Mouse (Mus musculus) limb, embryonic 11.5 days (tissue): Measurements from ENCODE around the gene Tas1r1. TPM values are rescaled to one million over a fixed set of nuclear protein-coding genes. Genes with fewer than 3 reads are reported as not detected.

ENCODE experiments used
- ATAC-seq: fragments of 200-750 bp; cut with Nextera tagmentation; 2 replicates; pipeline ENCODE4 v1.8.0; 2017; ENCODE audit warnings: low read depth; ENCODE audit not compliant: insufficient number of reproducible peaks, low FRiP score, low TSS enrichment
- DNase-seq: peaks from one replicate; pipeline ENCODE4 v3.0.0-alpha.2; 2015; ENCODE audit warnings: low spot score
- H3K27ac ChIP-seq: fragments of 300-500 bp; sonication (generic); replicated peaks from 2 replicates; pipeline ENCODE4 v1.5.1; 2014; ENCODE audit warnings: low read depth, mild to moderate bottlenecking, low read length
- H3K27me3 ChIP-seq: fragments of 300-500 bp; sonication (generic); 2 replicates; pipeline ENCODE4 v1.6.1; 2014; ENCODE audit warnings: mild to moderate bottlenecking, low read length, mixed read lengths; ENCODE audit not compliant: control insufficient read depth, insufficient read depth
- H3K36me3 ChIP-seq: fragments of 300-500 bp; sonication (generic); 2 replicates; pipeline ENCODE4 v1.6.1; 2014; ENCODE audit warnings: mild to moderate bottlenecking, low read length, moderate library complexity, mixed read lengths; ENCODE audit not compliant: control insufficient read depth, insufficient read depth
- H3K4me1 ChIP-seq: fragments of 300-500 bp; sonication (generic); 2 replicates; pipeline ENCODE4 v1.6.1; 2014; ENCODE audit warnings: low read length, mixed read lengths; ENCODE audit not compliant: control insufficient read depth, insufficient read depth
- H3K4me2 ChIP-seq: fragments of 300-500 bp; sonication (generic); 2 replicates; pipeline ENCODE4 v1.6.1; 2014; ENCODE audit warnings: low read depth, mild to moderate bottlenecking, moderate library complexity; ENCODE audit not compliant: severe bottlenecking
- H3K4me3 ChIP-seq: fragments of 300-500 bp; sonication (generic); 2 replicates; pipeline ENCODE4 v1.5.1; 2014; ENCODE audit warnings: low read depth, low read length
- H3K9ac ChIP-seq: fragments of 300-500 bp; sonication (generic); 2 replicates; pipeline ENCODE4 v1.6.1; 2014; ENCODE audit warnings: mild to moderate bottlenecking, low read length
- H3K9me3 ChIP-seq: fragments of 300-500 bp; sonication (generic); 2 replicates; pipeline ENCODE4 v1.6.1; 2016; ENCODE audit warnings: low read length; ENCODE audit not compliant: control insufficient read depth
- WGBS: fragments of 180-500 bp; shearing (Covaris S2); extraction: QIAGEN DNeasy Blood & Tissue Kit; methylation state at CpG from one replicate; pipeline ENCODE4 v1.1.7; 2014; 5-methylcytosine and 5-hydroxymethylcytosine counted together
- polyA plus RNA-seq: library from polyadenylated mRNA; unstranded; fragments of >200 nt; fragmentation: Nextera tagmentation; extraction: Ambion mirVana; gene quantifications from 2 replicates; pipeline ENCODE4 v1.2.1, GENCODE M21; 2014

Gene Tas1r1
- polyA plus RNA-seq, 1 experiment from 2014 or later = 0.40 TPM

- DNase-seq (no peak), ATAC-seq (no peak)
- Histone ChIP-seq H3K27ac (no peak overlapping the region), H3K36me3 (no peaks in the 10 kb centered on the region), H3K9me3 (no peaks in the 10 kb centered on the region), H3K4me2 (no peak overlapping the region), H3K9ac (no peak overlapping the region), H3K27me3 (no peaks in the 10 kb centered on the region), H3K4me1 (0 out of 2 replicates have a peak, but pooled peaks cover 4% of the 10 kb centered on the region), H3K4me3 (no peak overlapping the region)
- 88% methylated on average over 3 of the region's 3 CpGs for WGBS
Measured at GRCm38 (mm10) chr4:152079261-152079660, 40.9 kb upstream of the Tas1r1 start.

- 0 out of 2 replicates have a peak, but pooled peaks cover 9% of the 10 kb centered on the region for H3K4me1 ChIP-seq
- no peak overlapping the region for H3K9ac ChIP-seq
- no peak overlapping the region for H3K27ac ChIP-seq
- no peak overlapping the region for H3K4me3 ChIP-seq
- H3K27me3 ChIP-seq = no peaks in the 10 kb centered on the region
- H3K4me2 ChIP-seq = no peak overlapping the region
- no peaks in the 10 kb centered on the region for H3K36me3 ChIP-seq
- DNase-seq (no peak), ATAC-seq (no peak)
- 90% methylated on average over 10 of the region's 10 CpGs for WGBS
- no peaks in the 10 kb centered on the region for H3K9me3 ChIP-seq
Measured at GRCm38 (mm10) chr4:152078105-152078530, 39.8 kb upstream of the Tas1r1 start.

- no peak for DNase-seq
- no peak overlapping the region for H3K4me2 ChIP-seq
- WGBS = 88% methylated on average over 9 of the region's 9 CpGs
- H3K9ac ChIP-seq = no peak overlapping the region
- no peaks in the 10 kb centered on the region for H3K27me3 ChIP-seq
- H3K27ac ChIP-seq = no peak overlapping the region
- no peak overlapping the region for H3K4me3 ChIP-seq
- H3K4me1 ChIP-seq = 0 out of 2 replicates have a peak, but pooled peaks cover 9% of the 10 kb centered on the region
- ATAC-seq = no peak
- no peaks in the 10 kb centered on the region for H3K36me3 ChIP-seq
- no peaks in the 10 kb centered on the region for H3K9me3 ChIP-seq
Measured at GRCm38 (mm10) chr4:152077191-152077590, 38.8 kb upstream of the Tas1r1 start.

- Histone ChIP-seq H3K27me3 (no peaks in the 10 kb centered on the region), H3K27ac (no peak overlapping the region), H3K36me3 (no peaks in the 10 kb centered on the region), H3K4me3 (no peak overlapping the region), H3K4me2 (no peak overlapping the region), H3K9ac (no peak overlapping the region), H3K9me3 (no peaks in the 10 kb centered on the region), H3K4me1 (0 out of 2 replicates have a peak, but pooled peaks cover 9% of the 10 kb centered on the region)
- DNase-seq (no peak), ATAC-seq (no peak)
- 85% methylated on average over 9 of the region's 9 CpGs for WGBS
Measured at GRCm38 (mm10) chr4:152074548-152074947, 36.2 kb upstream of the Tas1r1 start.

GRCm38 (mm10) chr4:152073715-152074114 lies 35.3 kb upstream of the Tas1r1 start:
- DNase-seq = no peak
- no peak overlapping the region for H3K4me3 ChIP-seq
- no peak overlapping the region for H3K4me2 ChIP-seq
- H3K36me3 ChIP-seq = no peaks in the 10 kb centered on the region
- H3K4me1 ChIP-seq = 0 out of 2 replicates have a peak, but pooled peaks cover 9% of the 10 kb centered on the region
- no peaks in the 10 kb centered on the region for H3K27me3 ChIP-seq
- H3K27ac ChIP-seq = no peak overlapping the region
- H3K9me3 ChIP-seq = no peaks in the 10 kb centered on the region
- WGBS = 70% methylated on average over 6 of the region's 6 CpGs
- H3K9ac ChIP-seq = no peak overlapping the region
- ATAC-seq = no peak

GRCm38 (mm10) chr4:152072655-152073054 lies 34.3 kb upstream of the Tas1r1 start:
- Histone ChIP-seq H3K9me3 (no peaks in the 10 kb centered on the region), H3K27me3 (no peaks in the 10 kb centered on the region), H3K4me2 (no peak overlapping the region), H3K36me3 (no peaks in the 10 kb centered on the region), H3K27ac (no peak overlapping the region), H3K4me1 (0 out of 2 replicates have a peak, but pooled peaks cover 9% of the 10 kb centered on the region), H3K4me3 (no peak overlapping the region), H3K9ac (no peak overlapping the region)
- WGBS = 86% methylated on average over 10 of the region's 10 CpGs
- no peak for ATAC-seq
- no peak for DNase-seq

GRCm38 (mm10) chr4:152072121-152072601 lies 33.8 kb upstream of the Tas1r1 start, which contains the start of gene Plekhg5:
Plekhg5 (plus strand) TSS chr4:152072498.
- no peak within 1 kb of the TSS for H3K9ac ChIP-seq
- ATAC-seq (no peak), DNase-seq (no peak)
- H3K4me3 ChIP-seq = no peak within 1 kb of the TSS
- 75% methylated on average over 10 of the region's 10 CpGs for whole genome bisulfite sequencing
- no peak within 1 kb of the TSS for H3K27ac ChIP-seq
- no peaks in the 10 kb centered on the region for H3K27me3 ChIP-seq
- 0 out of 2 replicates have a peak, but pooled peaks cover 9% of the 10 kb centered on the region for H3K4me1 ChIP-seq
- H3K36me3 ChIP-seq = no peaks in the 10 kb centered on the region
- H3K4me2 ChIP-seq = no peak within 1 kb of the TSS
- H3K9me3 ChIP-seq = no peaks in the 10 kb centered on the region

- Histone ChIP-seq H3K4me2 (no peak overlapping the region), H3K9ac (no peak overlapping the region), H3K36me3 (no peaks in the 10 kb centered on the region), H3K27me3 (no peaks in the 10 kb centered on the region), H3K4me1 (0 out of 2 replicates have a peak, but pooled peaks cover 6% of the 10 kb centered on the region), H3K9me3 (no peaks in the 10 kb centered on the region), H3K27ac (no peak overlapping the region), H3K4me3 (no peak overlapping the region)
- DNase-seq (no peak), ATAC-seq (no peak)
- 70% methylated on average over 11 of the region's 11 CpGs for WGBS
Measured at GRCm38 (mm10) chr4:152070494-152071396, 32.4 kb upstream of the Tas1r1 start.
